Mouse (Mus musculus) heart, adult 2 months (tissue): ENCODE results near the gene Rccd1.

Experiments
- CTCF ChIP-seq: fragments of 200-600 bp; IDR thresholded peaks from 2 replicates; pipeline ENCODE4 v1.8.1; 2022; ENCODE audit warnings: antibody characterized with exemption, mild to moderate bottlenecking, moderate library complexity
- POLR2A ChIP-seq: fragments of 200-500 bp; IDR thresholded peaks from 2 replicates; pipeline ENCODE4 v1.6.1; 2011; ENCODE audit warnings: mild to moderate bottlenecking, low read depth, low read length, control low read depth; ENCODE audit not compliant: insufficient read depth

DNA sequence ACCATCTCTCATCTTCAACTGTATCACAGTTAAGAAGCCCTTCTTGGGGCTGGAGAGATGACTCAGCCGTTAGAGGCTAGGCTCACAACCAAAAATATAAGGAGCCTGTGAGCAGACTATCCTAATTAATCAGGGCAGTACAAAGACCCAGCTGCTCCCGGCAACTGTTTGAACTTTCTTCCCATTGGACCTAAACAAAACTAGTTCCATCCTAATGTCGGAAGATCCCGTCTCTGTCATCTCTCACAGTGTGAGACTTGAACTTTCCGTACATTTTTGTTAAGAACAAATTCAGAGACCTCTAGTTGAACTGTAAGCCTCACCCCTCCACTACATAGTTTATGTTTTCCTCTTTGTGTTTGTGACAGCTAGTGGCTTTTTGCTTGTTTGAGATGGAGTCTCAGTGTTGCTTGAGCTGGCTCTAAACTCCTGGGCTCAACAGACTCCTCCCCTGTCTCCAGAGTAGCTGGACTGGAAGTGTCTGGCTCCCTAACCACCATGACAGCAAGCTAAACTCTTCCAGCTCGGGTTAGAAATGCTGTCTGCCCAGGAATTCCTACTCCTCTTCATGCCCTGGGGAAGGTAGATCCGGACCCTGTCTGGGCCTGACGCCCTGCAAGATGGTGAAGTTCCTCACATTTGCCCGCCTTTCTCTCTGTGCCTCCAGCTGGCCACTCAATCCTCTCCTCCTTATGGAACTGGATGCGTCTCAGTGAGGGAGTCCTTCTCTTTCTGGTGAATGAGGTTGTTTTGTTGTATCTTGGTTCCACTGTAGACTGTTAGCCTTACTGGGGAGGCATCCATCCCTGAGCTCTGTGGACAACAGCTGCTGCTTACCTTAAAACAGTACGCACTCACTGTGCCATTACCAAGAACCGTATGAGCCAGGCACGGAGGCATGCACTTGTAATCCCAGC lies 23.7 kb upstream of the Rccd1 start:
- TF ChIP-seq POLR2A: no peak
- no peak for TF ChIP-seq CTCF
